Comparison of ENCODE assay signal across 18 mouse cellular contexts in genomic region chr11:95325832-95326231, GRCm38 (mm10). TPM values are rescaled to one million over a fixed set of nuclear protein-coding genes. Genes with fewer than 3 reads are reported as not detected.
DNase-seq lines count a peak whose midpoint lies in the region; ATAC-seq and TF ChIP-seq lines count a peak whose summit lies in the region.
"Had no signal": no experiment of that assay in that cellular context is flagged by ENCODE, and none has a peak within 500 bp of the region (broad histone marks: within the 10 kb centered on the region; RNA-seq: fewer than 3 reads in every experiment).

No protein-coding gene starts in this region.

- WGBS in heart, embryonic 12.5 days: 68% methylated on average over 4 of the region's 4 CpGs
- WGBS in heart, embryonic 10.5 days: 82% methylated on average over 4 of the region's 4 CpGs
- 70% methylated on average over 4 of the region's 4 CpGs for WGBS in lung, embryonic 14.5 days
- 87% methylated on average over 4 of the region's 4 CpGs for WGBS in spleen, adult 2 months

- no peak overlapping the region for H3K4me2 ChIP-seq in heart, embryonic 12.5 days
- H3K4me2 ChIP-seq in lung, embryonic 14.5 days: no peak overlapping the region
- H3K4me2 ChIP-seq: hindbrain, embryonic 12.5 days had no signal

- no peaks in the 10 kb centered on the region for H3K4me1 ChIP-seq in heart, embryonic 12.5 days (replicated peaks)
- no peaks in the 10 kb centered on the region for H3K4me1 ChIP-seq in heart, embryonic 10.5 days
- H3K4me1 ChIP-seq in lung, embryonic 14.5 days (ENCODE audit: insufficient read depth): no peaks in the 10 kb centered on the region; the same call in 1 of the 2 replicates
- peaks cover 3% of the 10 kb centered on the region; the same call in 1 of the 2 replicates for H3K4me1 ChIP-seq in spleen, adult 2 months (ENCODE audit: control insufficient read depth, insufficient read depth, insufficient read length)
- H3K4me1 ChIP-seq: embryonic facial prominence, embryonic 10.5 days had no signal

- no peaks in the 10 kb centered on the region for H3K36me3 ChIP-seq in heart, embryonic 12.5 days
- no peaks in the 10 kb centered on the region for H3K36me3 ChIP-seq in heart, embryonic 10.5 days
- H3K36me3 ChIP-seq in lung, embryonic 14.5 days (ENCODE audit: insufficient read depth): no peaks in the 10 kb centered on the region
- no peaks in the 10 kb centered on the region for H3K36me3 ChIP-seq in spleen, adult 2 months (ENCODE audit: control insufficient read depth, insufficient read depth, low read length)
- H3K36me3 ChIP-seq: embryonic facial prominence, embryonic 10.5 days; forebrain, embryonic 10.5 days; hindbrain, embryonic 12.5 days had no signal

- TF ChIP-seq POLR2A in spleen, adult 2 months (IDR thresholded peaks at IDR 0.05; ENCODE audit: low read depth, low read length): no peak

- no peak overlapping the region for H3K4me3 ChIP-seq in heart, embryonic 12.5 days
- no peak overlapping the region for H3K4me3 ChIP-seq in heart, embryonic 10.5 days
- H3K4me3 ChIP-seq in lung, embryonic 14.5 days (ENCODE audit: low read depth, low read length): no peak overlapping the region
- no peak overlapping the region for H3K4me3 ChIP-seq in spleen, adult 2 months (ENCODE audit: extremely low read depth, insufficient read depth, insufficient read length)
- H3K4me3 ChIP-seq: embryonic facial prominence, embryonic 10.5 days; erythroblast, embryonic 14.5 days; forebrain, embryonic 10.5 days; hindbrain, embryonic 12.5 days had no signal

- no peaks in the 10 kb centered on the region for H3K27me3 ChIP-seq in heart, embryonic 12.5 days (replicated peaks)
- H3K27me3 ChIP-seq in heart, embryonic 10.5 days (ENCODE audit: insufficient read depth, poor library complexity, severe bottlenecking): no peaks in the 10 kb centered on the region
- H3K27me3 ChIP-seq in lung, embryonic 14.5 days (ENCODE audit: insufficient read depth, low read length): no peaks in the 10 kb centered on the region
- no peaks in the 10 kb centered on the region for H3K27me3 ChIP-seq in spleen, adult 2 months (ENCODE audit: control insufficient read depth, insufficient read depth, low read length)
- H3K27me3 ChIP-seq: hindbrain, embryonic 12.5 days had no signal

- no peaks in the 10 kb centered on the region for H3K9me3 ChIP-seq in heart, embryonic 12.5 days (replicated peaks)
- no peaks in the 10 kb centered on the region for H3K9me3 ChIP-seq in heart, embryonic 10.5 days
- H3K9me3 ChIP-seq in lung, embryonic 14.5 days (ENCODE audit: low read depth, low read length): no peaks in the 10 kb centered on the region
- H3K9me3 ChIP-seq: embryonic facial prominence, embryonic 10.5 days; forebrain, embryonic 10.5 days; hindbrain, embryonic 12.5 days had no signal

- ATAC-seq in heart, embryonic 12.5 days (ENCODE audit: insufficient number of reproducible peaks, low FRiP score): peak; percentile 48; the same call in 1 of the 2 replicates
- no peak for ATAC-seq in lung, embryonic 14.5 days (ENCODE audit: insufficient read depth)
- no peak for ATAC-seq in erythroblast, adult 5-6 weeks (replicated peaks; ENCODE audit: low FRiP score, poor library complexity, severe bottlenecking)
- ATAC-seq: forebrain, embryonic 14.5 days; hindbrain, embryonic 16.5 days; inflammation-experienced regulatory T-cells, adult 6 months had no signal

- TF ChIP-seq CTCF in lung, embryonic 14.5 days (IDR thresholded peaks at IDR 0.05; ENCODE audit: low read depth): no peak
- TF ChIP-seq CTCF in spleen, adult 2 months (IDR thresholded peaks at IDR 0.05; ENCODE audit: extremely low read depth, insufficient read depth, insufficient read length, insufficient replicate concordance): no peak

- H3K27ac ChIP-seq in heart, embryonic 12.5 days (ENCODE audit: poor library complexity, severe bottlenecking): no peak overlapping the region
- H3K27ac ChIP-seq in heart, embryonic 10.5 days: no peak overlapping the region
- peak overlapping the region; percentile 77; the same call in 1 of the 2 replicates for H3K27ac ChIP-seq in lung, embryonic 14.5 days (ENCODE audit: low read depth)
- peak overlapping the region; percentile 36; the same call in 1 of the 2 replicates for H3K27ac ChIP-seq in spleen, adult 2 months (ENCODE audit: insufficient read depth, low read length)
- H3K27ac ChIP-seq: embryonic facial prominence, embryonic 10.5 days; forebrain, embryonic 10.5 days; hindbrain, embryonic 12.5 days had no signal

- H3K9ac ChIP-seq in heart, embryonic 12.5 days: no peak overlapping the region
- H3K9ac ChIP-seq in lung, embryonic 14.5 days: no peak overlapping the region
- H3K9ac ChIP-seq: hindbrain, embryonic 12.5 days had no signal

- no peak for DNase-seq in heart, embryonic 10.5 days (ENCODE audit: low spot score)
- no peak for DNase-seq in lung, embryonic 14.5 days
- no peak for DNase-seq in lung, adult 18-20 months
- DNase-seq in spleen, adult 2 months (ENCODE audit: low read depth in 1 of 2, low spot score in 2 of 2): no peak
- DNase-seq in spleen, postnatal 36 days (ENCODE audit: low spot score in 2 of 2): no peak
- DNase-seq: cerebellum, adult 2 months; cerebellum, postnatal 10 days; gastrocnemius, postnatal 10 days; heart, postnatal 4 days had no signal

RNA-seq across cellular contexts. Expression of gene Fam117a, which starts 11.0 kb away (rescaled TPM):
- 12.9 and 13.9 TPM in 2 replicates for polyA plus RNA-seq in heart, embryonic 12.5 days (2016; fragmentation: Nextera tagmentation; extraction: Ambion mirVana)
- 8.2 and 10.7 TPM in 2 replicates for polyA plus RNA-seq in heart, embryonic 10.5 days (2016; fragmentation: Nextera tagmentation; extraction: Ambion mirVana)
- polyA plus RNA-seq in lung, embryonic 14.5 days (2014; fragmentation: Nextera tagmentation; extraction: Ambion mirVana): 12.9 and 14.6 TPM in 2 replicates
- 123 and 142 TPM in 2 replicates for polyA plus RNA-seq in spleen, adult 2 months (2012; rRNA removed)
- 321 and 423 TPM in 2 replicates for total RNA-seq in erythroblast, adult 5-6 weeks (2015; ENCODE audit: low replicate concordance)
- 386 and 450 TPM in 2 replicates for total RNA-seq in erythroblast, adult 5-6 weeks (2017; ENCODE audit: low replicate concordance)

RNA-seq across cellular contexts. Expression of gene Kat7, which starts 15.8 kb away (rescaled TPM):
- 56.0 and 58.3 TPM in 2 replicates for polyA plus RNA-seq in heart, embryonic 12.5 days (2016; fragmentation: Nextera tagmentation; extraction: Ambion mirVana)
- 66.0 and 68.5 TPM in 2 replicates for polyA plus RNA-seq in heart, embryonic 10.5 days (2016; fragmentation: Nextera tagmentation; extraction: Ambion mirVana)
- polyA plus RNA-seq in lung, embryonic 14.5 days (2014; fragmentation: Nextera tagmentation; extraction: Ambion mirVana): 77.0 and 83.7 TPM in 2 replicates
- polyA plus RNA-seq in spleen, adult 2 months (2012; rRNA removed): 25.2 and 29.4 TPM in 2 replicates
- total RNA-seq in erythroblast, adult 5-6 weeks (2015; ENCODE audit: low replicate concordance): 33.8 and 39.3 TPM in 2 replicates
- 41.5 and 65.5 TPM in 2 replicates for total RNA-seq in erythroblast, adult 5-6 weeks (2017; ENCODE audit: low replicate concordance)

RNA-seq across cellular contexts. Expression of gene Slc35b1, which starts 58.7 kb away (rescaled TPM):
- polyA plus RNA-seq in heart, embryonic 12.5 days (2016; fragmentation: Nextera tagmentation; extraction: Ambion mirVana): 86.0 and 86.5 TPM in 2 replicates
- 103 and 119 TPM in 2 replicates for polyA plus RNA-seq in heart, embryonic 10.5 days (2016; fragmentation: Nextera tagmentation; extraction: Ambion mirVana)
- polyA plus RNA-seq in lung, embryonic 14.5 days (2014; fragmentation: Nextera tagmentation; extraction: Ambion mirVana): 104 and 112 TPM in 2 replicates
- polyA plus RNA-seq in spleen, adult 2 months (2012; rRNA removed): 40.9 and 44.9 TPM in 2 replicates
- 20.8 and 23.0 TPM in 2 replicates for total RNA-seq in erythroblast, adult 5-6 weeks (2015; ENCODE audit: low replicate concordance)
- total RNA-seq in erythroblast, adult 5-6 weeks (2017; ENCODE audit: low replicate concordance): 31.4 and 40.6 TPM in 2 replicates

Comparison
In these comparisons a context has a peak if more than half of its experiments do, and no peak if none do; other contexts are left out.
1. H3K27ac ChIP-seq: peak in lung, embryonic 14.5 days (single experiment) and spleen, adult 2 months (single experiment); none in heart, embryonic 12.5 days (single experiment) and heart, embryonic 10.5 days (single experiment).